ENCODE assay signal across 28 mouse cellular contexts in the genomic region with DNA sequence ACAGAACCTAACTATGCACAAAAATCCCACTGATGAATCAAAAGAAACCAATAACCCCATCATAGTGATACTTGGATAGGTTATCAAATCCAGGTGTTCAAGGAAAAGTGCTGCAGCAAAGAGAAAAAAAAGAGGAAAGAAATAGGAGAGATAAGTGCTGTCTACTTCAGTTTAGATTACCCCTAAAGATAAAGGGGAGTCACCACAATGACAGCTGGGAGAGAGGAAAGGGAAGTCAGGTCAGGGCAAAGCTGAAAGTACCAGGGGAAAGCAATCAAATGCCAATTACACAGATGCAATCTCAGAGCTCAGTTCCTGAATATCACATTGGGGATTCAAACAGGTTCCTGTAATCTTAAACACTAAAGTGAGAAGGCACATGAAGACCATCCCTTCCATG.
"Had no signal": no experiment of that assay in that cellular context is flagged by ENCODE, and none has a peak within 500 bp of the region (broad histone marks: within the 10 kb centered on the region; RNA-seq: fewer than 3 reads in every experiment).

No protein-coding gene starts in this region.

- H3K27me3 ChIP-seq: embryonic facial prominence, embryonic 12.5 days; embryonic facial prominence, embryonic 13.5 days; embryonic facial prominence, embryonic 15.5 days; forebrain, embryonic 12.5 days; forebrain, embryonic 13.5 days; forebrain, embryonic 15.5 days had no signal

- H3K27ac ChIP-seq: embryonic facial prominence, embryonic 10.5 days; embryonic facial prominence, embryonic 12.5 days; embryonic facial prominence, embryonic 13.5 days; embryonic facial prominence, embryonic 15.5 days; forebrain, embryonic 10.5 days; forebrain, embryonic 12.5 days; forebrain, embryonic 13.5 days; forebrain, embryonic 15.5 days; gastrocnemius, adult 2 months; heart, adult 2 months; heart, embryonic 10.5 days had no signal

- H3K36me3 ChIP-seq: embryonic facial prominence, embryonic 10.5 days; embryonic facial prominence, embryonic 12.5 days; embryonic facial prominence, embryonic 13.5 days; embryonic facial prominence, embryonic 15.5 days; forebrain, embryonic 10.5 days; forebrain, embryonic 12.5 days; forebrain, embryonic 15.5 days; heart, embryonic 10.5 days had no signal

- H3K4me3 ChIP-seq: embryonic facial prominence, embryonic 10.5 days; embryonic facial prominence, embryonic 12.5 days; embryonic facial prominence, embryonic 13.5 days; embryonic facial prominence, embryonic 15.5 days; erythroblast, embryonic 14.5 days; forebrain, embryonic 10.5 days; forebrain, embryonic 12.5 days; forebrain, embryonic 13.5 days; forebrain, embryonic 15.5 days; gastrocnemius, adult 2 months; heart, adult 2 months; heart, embryonic 10.5 days had no signal

- H3K4me1 ChIP-seq: embryonic facial prominence, embryonic 10.5 days; embryonic facial prominence, embryonic 12.5 days; embryonic facial prominence, embryonic 13.5 days; embryonic facial prominence, embryonic 15.5 days; forebrain, embryonic 10.5 days; forebrain, embryonic 12.5 days; forebrain, embryonic 13.5 days; forebrain, embryonic 15.5 days; heart, embryonic 10.5 days had no signal

- H3K9me3 ChIP-seq: embryonic facial prominence, embryonic 10.5 days; embryonic facial prominence, embryonic 12.5 days; embryonic facial prominence, embryonic 13.5 days; embryonic facial prominence, embryonic 15.5 days; forebrain, embryonic 10.5 days; forebrain, embryonic 12.5 days; forebrain, embryonic 13.5 days; forebrain, embryonic 15.5 days; heart, embryonic 10.5 days had no signal

- DNase-seq: cerebellum, adult 9-10 months; cerebellum, adult 9-11 months; cerebellum, postnatal 10 days; cerebellum, postnatal 14 days; cerebellum, postnatal 25 days; cerebellum, postnatal 36 days; embryo, embryonic 11 days; forebrain, postnatal 0 days; gastrocnemius, adult 2 months; gastrocnemius, postnatal 10 days; gastrocnemius, postnatal 14 days; gastrocnemius, postnatal 25 days; gastrocnemius, postnatal 36 days; heart, adult 11 months; heart, adult 18-20 months; heart, adult 2 months had no signal

- ATAC-seq: forebrain, embryonic 13.5 days; forebrain, embryonic 14.5 days; forebrain, embryonic 15.5 days; forebrain, embryonic 16.5 days; forebrain, postnatal 0 days had no signal

- H3K9ac ChIP-seq: embryonic facial prominence, embryonic 12.5 days; embryonic facial prominence, embryonic 13.5 days; embryonic facial prominence, embryonic 15.5 days; forebrain, embryonic 12.5 days; forebrain, embryonic 13.5 days; forebrain, embryonic 15.5 days; forebrain, postnatal 0 days had no signal
